Mouse (Mus musculus): Measurements from ENCODE around the gene Tle6.
A peak's percentile ranks its signal among the peaks of the same experiment; 100 is the strongest.

DNA sequence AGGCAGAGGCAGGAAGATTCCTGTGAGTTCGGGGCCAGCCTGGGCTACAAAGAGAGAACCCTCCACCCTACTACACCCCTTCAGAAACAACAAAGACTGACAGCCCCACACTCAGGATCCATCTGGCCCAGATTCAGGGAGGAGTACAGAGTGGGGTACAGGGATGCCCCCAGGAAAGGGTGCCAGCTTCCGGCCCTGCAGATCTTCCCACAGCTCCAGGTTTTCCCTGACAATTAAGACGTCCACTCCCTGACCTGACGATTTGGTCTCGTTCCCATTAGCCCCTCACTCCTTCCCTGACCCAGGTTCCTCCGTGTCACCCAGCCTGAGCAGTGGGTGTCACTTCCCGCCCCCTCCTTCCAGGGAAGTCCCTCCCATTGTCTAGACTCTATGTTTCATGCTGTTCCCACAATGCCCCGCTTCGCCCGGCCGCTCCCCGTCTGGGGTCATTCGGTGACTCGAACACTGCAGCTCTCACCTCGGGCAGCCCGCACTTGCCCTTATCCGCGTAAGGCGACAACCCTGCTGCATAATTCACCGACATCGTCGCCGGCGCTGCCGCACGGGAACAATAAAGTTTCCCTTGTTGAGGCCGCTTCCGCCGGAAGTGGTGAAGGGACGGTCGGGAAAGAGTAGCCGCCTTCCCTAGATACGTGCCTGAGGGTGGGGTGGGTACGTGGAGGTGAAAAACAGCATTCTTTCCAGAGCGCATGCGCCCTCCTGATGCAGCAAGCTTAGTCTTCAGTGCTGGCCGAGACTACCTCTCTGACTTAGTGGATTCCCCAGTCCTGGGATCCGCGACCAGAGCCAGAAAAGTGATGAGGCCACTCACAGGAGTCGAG is 26.3 kb upstream of the Tle6 start, which contains the start of gene Sirt6:
- TF ChIP-seq CTCF (IDR thresholded peaks at IDR 0.05 in 2 of 3, conservative IDR thresholded peaks at IDR 0.05 in 1 of 3; ENCODE audit: control insufficient read depth in 1 of 3, insufficient read depth in 1 of 3, low read depth in 2 of 3, low read length in 3 of 3, poor library complexity in 1 of 3, severe bottlenecking in 1 of 3) (no peak), MXI1 (IDR thresholded peaks at IDR 0.05; ENCODE audit: low read depth, low read length) (peak; percentile 41; the same call in 1 of the 2 replicates)
